Mouse (Mus musculus) hematopoietic multipotent progenitor cell, adult 10-12 weeks (in vitro differentiated cells): ENCODE measurements around the gene Pdcd1lg2. TPM values are rescaled to one million over a fixed set of nuclear protein-coding genes. Genes with fewer than 3 reads are reported as not detected.

Experiments
- polyA plus RNA-seq: library from polyadenylated mRNA; stranded (reverse); fragments of >175 nt; gene quantifications from 2 replicates; pipeline ENCODE4 v1.2.3, GENCODE M21; 2012; ENCODE audit warnings: low replicate concordance

Pdcd1lg2 gene
- 0.25 and 0.54 TPM in 2 replicates for polyA plus RNA-seq

DNA sequence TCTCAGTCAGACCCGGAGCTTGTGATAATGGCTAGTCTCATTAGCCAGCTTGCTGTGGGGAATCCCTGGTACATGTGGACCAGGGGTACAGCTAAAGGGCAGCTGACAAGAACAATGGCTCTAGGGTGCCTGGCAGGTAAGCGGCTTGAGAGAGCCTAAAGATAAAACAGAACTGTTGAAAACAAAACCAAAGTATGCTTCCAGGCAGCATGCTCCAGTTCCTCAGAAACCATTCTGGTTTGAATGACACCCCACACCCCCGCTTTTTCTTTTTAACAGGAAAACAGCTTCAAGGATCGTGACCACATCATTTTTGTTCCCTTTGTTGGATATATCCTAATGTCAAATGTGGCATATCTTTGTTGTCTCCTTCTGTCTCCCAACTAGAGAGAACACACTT is at the start of gene Pdcd1lg2:
Gene Pdcd1lg2, plus strand, starts transcription at position 301 of the 400 bp plus-strand sequence.

GRCm38 (mm10) chr19:29366969-29367622 is 43.6 kb upstream of the Pdcd1lg2 start, which contains the start of the genes Plgrkt and Cd274:
TSS of gene Plgrkt (minus strand) at chr19:29367390.
TSS of gene Cd274 (plus strand) at chr19:29367455.

Other genes with a start within 250 kb of the Pdcd1lg2 start
- 9.3 and 15.1 TPM in 2 replicates for gene Jak2, start 159.1 kb upstream of the Pdcd1lg2 start, polyA plus RNA-seq
- 1.5 and 3.3 TPM in 2 replicates for gene Insl6, start 85.6 kb upstream of the Pdcd1lg2 start, polyA plus RNA-seq
- not detected in 2 replicates for gene Rln1, start 76.2 kb upstream of the Pdcd1lg2 start, polyA plus RNA-seq
- 68.8 and 93.2 TPM in 2 replicates for gene Plgrkt, start 43.5 kb upstream of the Pdcd1lg2 start, polyA plus RNA-seq
- 2.1 and 4.5 TPM in 2 replicates for gene Cd274, start 43.5 kb upstream of the Pdcd1lg2 start, polyA plus RNA-seq
- gene Ric1, start 111.4 kb downstream of the Pdcd1lg2 start, polyA plus RNA-seq: 7.2 and 11.4 TPM in 2 replicates
- 12.1 and 25.8 TPM in 2 replicates for gene Ermp1, start 237.5 kb downstream of the Pdcd1lg2 start, polyA plus RNA-seq